Comparison of ENCODE assay signal across 29 mouse cellular contexts in genomic region chr9:30855837-30856236, GRCm38 (mm10).
DNase-seq lines count a peak whose midpoint lies in the region; ATAC-seq and TF ChIP-seq lines count a peak whose summit lies in the region.
"Had no signal": no experiment of that assay in that cellular context is flagged by ENCODE, and none has a peak within 500 bp of the region (broad histone marks: within the 10 kb centered on the region; RNA-seq: fewer than 3 reads in every experiment).

No protein-coding gene starts in this region.

- WGBS in heart, embryonic 11.5 days (ENCODE audit: insufficient replicate concordance) = 72% methylated on average over 2 of the region's 2 CpGs
- WGBS in liver, adult 2 months = 67% methylated on average over 2 of the region's 2 CpGs
- WGBS in liver, embryonic 12.5 days (ENCODE audit: insufficient replicate concordance) = 57% methylated on average over 2 of the region's 2 CpGs
- 76% methylated on average over 2 of the region's 2 CpGs for WGBS in stomach, postnatal 0 days

- no peak overlapping the region for H3K4me3 ChIP-seq in heart, embryonic 11.5 days (ENCODE audit: low read depth, low read length)
- H3K4me3 ChIP-seq in liver, adult 2 months (ENCODE audit: insufficient read depth, low read depth, low read length) = no peak overlapping the region
- H3K4me3 ChIP-seq in liver, embryonic 12.5 days = no peak overlapping the region
- H3K4me3 ChIP-seq in stomach, postnatal 0 days (ENCODE audit: low read depth, low read length) = no peak overlapping the region
- H3K4me3 ChIP-seq: embryonic facial prominence, embryonic 10.5 days; embryonic facial prominence, embryonic 13.5 days; erythroblast, embryonic 14.5 days; forebrain, embryonic 12.5 days; forebrain, embryonic 15.5 days; heart, embryonic 15.5 days had no signal

- no peaks in the 10 kb centered on the region for H3K79me2 ChIP-seq in liver, adult 2 months (ENCODE audit: control insufficient read depth, insufficient read depth, low read length)

- H3K27me3 ChIP-seq in heart, embryonic 11.5 days (ENCODE audit: control insufficient read depth, insufficient read depth, low read length) = no peaks in the 10 kb centered on the region
- H3K27me3 ChIP-seq in liver, adult 2 months (ENCODE audit: control insufficient read depth, insufficient read depth, low read length) = no peaks in the 10 kb centered on the region
- no peaks in the 10 kb centered on the region for H3K27me3 ChIP-seq in liver, embryonic 12.5 days (replicated peaks)
- no peaks in the 10 kb centered on the region for H3K27me3 ChIP-seq in stomach, postnatal 0 days (ENCODE audit: control insufficient read depth, insufficient read depth, low read length)
- H3K27me3 ChIP-seq: CH12.LX; embryonic facial prominence, embryonic 13.5 days; forebrain, embryonic 12.5 days; forebrain, embryonic 15.5 days; heart, embryonic 15.5 days had no signal

- peaks cover 5% of the 10 kb centered on the region for H3K4me1 ChIP-seq in heart, embryonic 11.5 days (ENCODE audit: control insufficient read depth, insufficient read depth, low read length)
- H3K4me1 ChIP-seq in liver, adult 2 months (ENCODE audit: control insufficient read depth, insufficient read depth, low read length) = peaks cover 10% of the 10 kb centered on the region; the same call in 1 of the 2 replicates
- H3K4me1 ChIP-seq in liver, embryonic 12.5 days = no peaks in the 10 kb centered on the region
- no peaks in the 10 kb centered on the region for H3K4me1 ChIP-seq in stomach, postnatal 0 days (replicated peaks; ENCODE audit: control insufficient read depth, insufficient read depth)
- H3K4me1 ChIP-seq: embryonic facial prominence, embryonic 10.5 days; embryonic facial prominence, embryonic 13.5 days; forebrain, embryonic 12.5 days; forebrain, embryonic 15.5 days had no signal

- no peaks in the 10 kb centered on the region for H3K9me3 ChIP-seq in heart, embryonic 11.5 days (replicated peaks; ENCODE audit: control insufficient read depth, low read length)
- H3K9me3 ChIP-seq in liver, embryonic 12.5 days (replicated peaks) = no peaks in the 10 kb centered on the region
- no peaks in the 10 kb centered on the region for H3K9me3 ChIP-seq in stomach, postnatal 0 days (ENCODE audit: control insufficient read depth, low read length)
- H3K9me3 ChIP-seq: embryonic facial prominence, embryonic 10.5 days; embryonic facial prominence, embryonic 13.5 days; forebrain, embryonic 12.5 days; forebrain, embryonic 15.5 days; G1E; heart, embryonic 15.5 days had no signal

- no peaks in the 10 kb centered on the region for H3K36me3 ChIP-seq in heart, embryonic 11.5 days (ENCODE audit: control insufficient read depth, insufficient read depth, low read length)
- H3K36me3 ChIP-seq in liver, adult 2 months (ENCODE audit: control insufficient read depth, insufficient read depth, low read length) = no peaks in the 10 kb centered on the region
- no peaks in the 10 kb centered on the region for H3K36me3 ChIP-seq in liver, embryonic 12.5 days
- H3K36me3 ChIP-seq in stomach, postnatal 0 days (ENCODE audit: control insufficient read depth, insufficient read depth, low read length) = no peaks in the 10 kb centered on the region
- H3K36me3 ChIP-seq: embryonic facial prominence, embryonic 10.5 days; embryonic facial prominence, embryonic 13.5 days; forebrain, embryonic 12.5 days; forebrain, embryonic 15.5 days; G1E; heart, embryonic 15.5 days had no signal

- no peak for ATAC-seq in heart, embryonic 11.5 days (replicated peaks; ENCODE audit: insufficient number of reproducible peaks, low FRiP score, low TSS enrichment)
- no peak for ATAC-seq in liver, embryonic 12.5 days
- ATAC-seq in stomach, postnatal 0 days (ENCODE audit: low FRiP score, low TSS enrichment) = peak; percentile 88
- ATAC-seq: forebrain, embryonic 15.5 days; hindbrain, postnatal 0 days; inflammation-experienced regulatory T-cells, adult 6 months; intestine, embryonic 16.5 days had no signal

- DNase-seq in heart, postnatal 4 days = no peak
- peak; percentile 86 for DNase-seq in liver, adult 2 months (ENCODE audit: extremely low read depth, low read depth, low spot score)
- peak; percentile 9 for DNase-seq in NIH3T3 (ENCODE audit: low read depth)
- DNase-seq in stomach, postnatal 0 days (ENCODE audit: low spot score) = peak; percentile 56
- DNase-seq in kidney, postnatal 4 days = no peak
- DNase-seq: adrenal gland, adult 8-10 months; adrenal gland, postnatal 25 days; cerebellum, adult 11-12 months; cerebellum, adult 8-10 months; cerebellum, postnatal 10 days; cerebellum, postnatal 36 days; embryo, embryonic 11 days; gastrocnemius, postnatal 25 days; heart, postnatal 14 days; kidney, adult 18-20 months had no signal

- TF ChIP-seq CTCF in liver, adult 2 months (IDR thresholded peaks at IDR 0.05; ENCODE audit: low read depth, low read length) = no peak
- TF ChIP-seq CTCF in stomach, postnatal 0 days (IDR thresholded peaks at IDR 0.05; ENCODE audit: low read depth) = no peak

- H3K9ac ChIP-seq in heart, embryonic 11.5 days (ENCODE audit: low read depth, low read length) = no peak overlapping the region
- H3K9ac ChIP-seq in liver, adult 2 months (ENCODE audit: low read depth, low read length) = no peak overlapping the region
- H3K9ac ChIP-seq in liver, embryonic 12.5 days = no peak overlapping the region
- H3K9ac ChIP-seq in stomach, postnatal 0 days (ENCODE audit: low read length) = no peak overlapping the region
- H3K9ac ChIP-seq: embryonic facial prominence, embryonic 13.5 days; forebrain, embryonic 12.5 days; forebrain, embryonic 15.5 days; heart, embryonic 15.5 days; hindbrain, embryonic 14.5 days had no signal

- TF ChIP-seq POLR2A in liver, adult 2 months (IDR thresholded peaks at IDR 0.05; ENCODE audit: extremely low read depth, insufficient read depth, low read length) = no peak

- 0 out of 2 replicates have a peak overlapping the region, but pooled peaks have one; percentile 35 for H3K27ac ChIP-seq in heart, embryonic 11.5 days (ENCODE audit: low read depth, low read length)
- H3K27ac ChIP-seq in liver, adult 2 months (replicated peaks; ENCODE audit: insufficient read depth, low read depth, low read length) = no peak overlapping the region
- no peak overlapping the region for H3K27ac ChIP-seq in liver, embryonic 12.5 days
- H3K27ac ChIP-seq in stomach, postnatal 0 days (replicated peaks) = peak overlapping the region; percentile 69
- H3K27ac ChIP-seq: embryonic facial prominence, embryonic 10.5 days; embryonic facial prominence, embryonic 13.5 days; forebrain, embryonic 12.5 days; forebrain, embryonic 15.5 days; heart, embryonic 15.5 days; hindbrain, embryonic 14.5 days; hindbrain, postnatal 0 days had no signal

- H3K4me2 ChIP-seq in heart, embryonic 11.5 days = no peak overlapping the region
- H3K4me2 ChIP-seq in liver, embryonic 12.5 days = no peak overlapping the region
- no peak overlapping the region for H3K4me2 ChIP-seq in stomach, postnatal 0 days (replicated peaks; ENCODE audit: low read depth)
- H3K4me2 ChIP-seq: embryonic facial prominence, embryonic 13.5 days; forebrain, embryonic 12.5 days; forebrain, embryonic 15.5 days; heart, embryonic 15.5 days; hindbrain, embryonic 14.5 days had no signal

- no peak for TF ChIP-seq EP300 in stomach, postnatal 0 days (optimal IDR thresholded peaks at IDR 0.05)

Comparison
In these comparisons a context has a peak if more than half of its experiments do, and no peak if none do; other contexts are left out.
1. H3K27ac ChIP-seq: peak in heart, embryonic 11.5 days (single experiment) and stomach, postnatal 0 days (single experiment); none in liver, adult 2 months (single experiment) and liver, embryonic 12.5 days (single experiment).
2. DNase-seq: peak in liver, adult 2 months (single experiment), NIH3T3 (single experiment) and stomach, postnatal 0 days (single experiment); none in heart, postnatal 4 days (single experiment) and kidney, postnatal 4 days (0 of 2).